Mouse (Mus musculus): Measurements from ENCODE around the gene Casc4. TPM values are rescaled to one million over a fixed set of nuclear protein-coding genes. Genes with fewer than 3 reads are reported as not detected.
"Not testable (repeated sequence)": the region's sequence is repeated elsewhere in the genome, so short reads cannot be mapped to it uniquely, and the experiment has no call there.

The Casc4 gene
- polyA plus RNA-seq, 1 experiment, result 42.0 TPM

DNA sequence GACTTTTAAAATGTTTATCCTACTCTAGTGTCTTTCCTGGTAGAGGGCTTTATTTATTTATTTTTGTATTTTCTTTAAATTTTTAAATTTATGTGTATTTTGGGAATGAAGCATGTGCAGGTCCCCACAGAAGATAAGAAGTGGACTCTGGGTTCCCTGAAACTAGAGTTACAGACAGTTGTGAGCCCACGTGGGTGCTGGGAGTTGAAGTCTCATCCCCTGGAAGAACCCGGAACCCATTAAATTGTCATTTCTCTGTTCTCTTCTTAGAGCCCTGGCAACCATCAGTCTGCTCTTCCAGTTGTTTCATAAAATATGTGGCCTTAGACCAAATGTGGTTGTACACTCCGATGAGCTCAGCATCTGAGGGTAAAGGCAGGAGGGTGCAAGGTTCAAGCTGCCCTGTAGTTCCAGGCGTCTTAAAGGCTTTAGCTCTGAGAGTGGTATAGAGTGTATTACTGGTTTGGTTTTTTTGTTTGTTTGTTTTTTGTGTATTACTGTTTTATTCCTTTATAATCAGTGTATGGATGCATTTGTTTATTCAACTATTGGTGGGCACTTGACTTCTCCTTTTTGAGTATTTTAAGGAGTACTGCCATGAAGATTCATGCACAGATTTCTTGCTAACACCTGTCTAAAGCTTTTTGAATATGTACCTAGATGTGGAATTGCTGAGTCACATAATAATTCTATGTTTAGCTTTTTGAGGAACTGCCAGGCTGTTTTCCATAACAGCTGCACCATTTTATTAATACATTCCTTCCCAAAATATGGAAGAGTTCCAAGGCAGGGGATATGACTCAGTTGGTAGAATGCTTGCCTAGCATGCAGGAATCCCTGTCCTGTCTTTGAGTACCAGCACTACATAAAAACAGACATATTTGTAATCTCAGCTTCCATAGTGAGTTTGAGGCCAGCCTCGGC is 49.5 kb downstream of the Casc4 start:
- no peak for DNase-seq (ENCODE audit: low read depth)
- TF ChIP-seq POLR2A (IDR thresholded peaks at IDR 0.05; ENCODE audit: borderline replicate concordance, extremely low read depth, insufficient read depth, insufficient read length, poor library complexity, severe bottlenecking) (no peak), CTCF (IDR thresholded peaks at IDR 0.05; ENCODE audit: borderline replicate concordance, extremely low read depth, insufficient read depth, insufficient read length) (no peak)

DNA sequence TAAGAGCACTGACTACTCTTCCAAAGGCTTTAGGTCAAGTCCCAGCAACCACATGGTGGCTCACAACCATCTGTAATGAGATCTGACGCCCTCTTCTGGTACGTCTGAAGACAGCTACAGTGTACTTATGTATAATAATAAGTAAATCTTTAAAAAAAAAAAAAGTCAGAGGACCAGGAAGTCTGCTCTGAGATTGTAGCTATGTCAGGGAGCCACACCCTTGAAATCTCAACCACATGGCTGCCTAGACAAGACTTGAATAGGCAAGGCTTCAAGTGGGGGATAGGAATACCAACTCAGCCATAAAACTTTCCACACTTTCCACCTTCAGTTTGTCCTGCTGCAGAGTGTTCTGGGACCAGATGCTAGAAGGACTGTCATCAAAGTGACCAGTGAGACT is 70.9 kb downstream of the Casc4 start:
- not testable (repeated sequence) for DNase-seq (ENCODE audit: low read depth)

DNA sequence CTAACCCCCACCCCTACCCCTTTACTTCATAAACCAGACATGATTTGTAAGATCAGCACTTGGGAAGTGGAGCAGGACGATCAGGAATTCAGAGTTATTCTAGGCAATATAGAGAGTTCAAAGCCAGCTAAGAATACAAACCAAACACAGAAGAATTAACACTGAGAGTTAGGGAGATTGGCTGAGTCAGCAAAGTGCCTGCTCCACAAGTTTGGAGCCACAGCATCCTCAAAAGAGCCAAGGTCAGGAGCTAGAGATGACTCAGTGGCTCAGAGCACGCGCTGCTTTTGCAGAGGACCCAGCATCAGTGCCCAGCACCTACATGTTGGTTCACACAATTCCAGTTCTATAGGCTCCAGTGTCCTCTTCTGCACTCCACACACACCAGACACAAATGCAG is 76.6 kb downstream of the Casc4 start:
- no peak for DNase-seq (ENCODE audit: low read depth)
- no peak for TF ChIP-seq POLR2A (IDR thresholded peaks at IDR 0.05; ENCODE audit: borderline replicate concordance, extremely low read depth, insufficient read depth, insufficient read length, poor library complexity, severe bottlenecking)
- TF ChIP-seq CTCF (IDR thresholded peaks at IDR 0.05; ENCODE audit: borderline replicate concordance, extremely low read depth, insufficient read depth, insufficient read length), result no peak

DNA sequence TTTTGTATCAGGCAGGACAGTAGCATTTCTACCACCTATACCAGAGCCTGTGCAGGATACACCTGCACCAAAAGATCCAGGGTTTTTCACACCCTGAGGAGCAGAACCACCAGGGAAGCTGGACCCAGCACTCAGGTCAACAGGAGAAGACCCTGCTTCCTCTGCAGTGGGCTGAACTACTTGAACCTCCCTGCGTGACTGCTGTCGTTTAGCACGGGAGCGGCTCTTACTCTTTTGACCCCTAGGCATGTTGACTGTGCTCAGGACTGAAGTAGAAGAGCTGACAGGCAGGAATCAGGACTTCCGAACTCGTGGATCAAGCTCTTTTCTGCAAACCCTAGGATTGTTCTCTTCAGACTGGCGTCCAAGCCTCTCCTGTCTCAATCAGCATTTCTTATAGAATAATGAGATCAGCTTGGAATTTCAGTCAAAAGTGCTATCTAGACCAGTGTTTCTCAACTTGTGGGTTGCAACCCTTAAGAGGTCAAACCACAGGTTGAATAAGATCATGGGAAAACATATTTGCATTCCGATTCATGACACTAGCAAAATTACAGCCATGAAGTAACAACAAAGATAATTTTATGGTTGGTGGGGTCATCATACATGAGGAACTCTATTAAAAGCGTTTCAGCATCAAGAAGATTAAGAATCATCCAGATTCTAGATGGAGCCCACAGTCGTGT is 88.3 kb downstream of the Casc4 start:
- DNase-seq (ENCODE audit: low read depth), result no peak
- TF ChIP-seq POLR2A (IDR thresholded peaks at IDR 0.05; ENCODE audit: borderline replicate concordance, extremely low read depth, insufficient read depth, insufficient read length, poor library complexity, severe bottlenecking) (no peak), CTCF (IDR thresholded peaks at IDR 0.05; ENCODE audit: borderline replicate concordance, extremely low read depth, insufficient read depth, insufficient read length) (no peak)

DNA sequence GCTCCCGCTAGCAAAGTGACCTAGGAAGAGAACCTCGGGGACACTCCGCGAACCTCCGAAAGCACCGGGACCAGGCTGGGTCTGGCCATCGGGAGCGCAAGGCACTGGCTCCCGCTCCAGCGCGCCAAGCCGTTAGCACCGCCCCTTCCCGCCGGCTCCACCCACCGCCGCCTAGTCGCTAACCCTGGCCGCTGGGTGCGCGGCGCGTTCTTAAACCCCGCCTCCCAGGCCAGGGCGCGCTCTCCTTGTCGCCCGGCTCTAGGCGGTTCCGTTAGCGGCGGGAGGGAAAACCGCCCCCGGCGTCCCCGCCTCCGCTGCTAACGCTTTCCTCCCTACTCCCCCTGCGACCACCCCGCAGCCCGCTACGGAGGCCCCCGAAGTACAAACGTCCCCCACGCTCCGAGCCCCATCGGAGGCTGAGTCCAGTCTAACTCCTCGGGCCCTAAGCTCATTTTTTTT is 89.0 kb downstream of the Casc4 start, which contains the start of the genes Ctdspl2 and Mageb3:
Ctdspl2 (plus strand) TSS at position 237 of the 459 bp plus-strand sequence.
Mageb3 (minus strand) TSS at position 328 of the 459 bp plus-strand sequence.
- DNase-seq (ENCODE audit: low read depth), result peak; percentile 99
- TF ChIP-seq CTCF (IDR thresholded peaks at IDR 0.05; ENCODE audit: borderline replicate concordance, extremely low read depth, insufficient read depth, insufficient read length), result no peak
- TF ChIP-seq POLR2A (IDR thresholded peaks at IDR 0.05; ENCODE audit: borderline replicate concordance, extremely low read depth, insufficient read depth, insufficient read length, poor library complexity, severe bottlenecking), result peak; percentile 71; the same call in 1 of the 2 replicates

DNA sequence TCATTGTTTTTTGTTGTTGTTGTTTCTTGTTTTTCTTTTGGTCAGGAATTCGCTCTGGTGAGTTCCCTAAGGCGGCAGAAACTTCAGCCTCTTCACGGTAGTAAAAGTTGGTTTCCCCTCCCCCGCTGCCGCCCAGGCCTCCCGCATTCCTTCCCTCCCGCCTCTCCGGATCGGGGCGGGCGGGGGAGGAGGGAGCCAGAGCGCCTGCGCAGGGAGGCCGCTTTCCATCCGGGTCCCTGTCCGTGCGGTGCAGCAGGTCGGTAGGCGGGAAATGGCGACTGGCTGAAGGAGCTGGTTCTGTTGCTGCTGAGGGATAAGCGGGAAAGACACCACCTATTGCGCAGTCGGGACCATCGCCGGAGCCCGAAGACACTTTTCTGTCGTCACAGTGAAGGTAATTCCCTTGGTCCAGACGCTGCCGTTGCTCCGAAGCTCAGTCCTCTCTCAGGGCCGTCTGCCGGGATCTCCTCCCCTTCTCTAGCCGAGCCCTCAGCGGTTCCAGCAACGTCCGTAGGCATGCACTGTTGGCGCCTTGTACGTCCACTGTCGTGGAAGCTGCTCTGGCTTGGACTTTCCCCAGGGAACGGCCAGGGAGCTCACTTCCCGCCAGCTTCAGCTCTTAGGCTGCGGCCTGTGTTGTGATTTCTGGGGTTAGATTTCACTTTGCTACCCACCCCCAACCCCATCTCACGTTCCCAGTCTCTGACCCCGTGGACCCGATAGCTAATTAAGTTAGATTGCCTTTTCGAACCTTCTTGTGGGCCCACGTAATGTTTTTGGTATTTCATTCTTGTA is 89.7 kb downstream of the Casc4 start:
- DNase-seq (ENCODE audit: low read depth), result peak; percentile 98
- TF ChIP-seq CTCF (IDR thresholded peaks at IDR 0.05; ENCODE audit: borderline replicate concordance, extremely low read depth, insufficient read depth, insufficient read length) (no peak), POLR2A (IDR thresholded peaks at IDR 0.05; ENCODE audit: borderline replicate concordance, extremely low read depth, insufficient read depth, insufficient read length, poor library complexity, severe bottlenecking) (peak; percentile 19; the same call in 1 of the 2 replicates)

DNA sequence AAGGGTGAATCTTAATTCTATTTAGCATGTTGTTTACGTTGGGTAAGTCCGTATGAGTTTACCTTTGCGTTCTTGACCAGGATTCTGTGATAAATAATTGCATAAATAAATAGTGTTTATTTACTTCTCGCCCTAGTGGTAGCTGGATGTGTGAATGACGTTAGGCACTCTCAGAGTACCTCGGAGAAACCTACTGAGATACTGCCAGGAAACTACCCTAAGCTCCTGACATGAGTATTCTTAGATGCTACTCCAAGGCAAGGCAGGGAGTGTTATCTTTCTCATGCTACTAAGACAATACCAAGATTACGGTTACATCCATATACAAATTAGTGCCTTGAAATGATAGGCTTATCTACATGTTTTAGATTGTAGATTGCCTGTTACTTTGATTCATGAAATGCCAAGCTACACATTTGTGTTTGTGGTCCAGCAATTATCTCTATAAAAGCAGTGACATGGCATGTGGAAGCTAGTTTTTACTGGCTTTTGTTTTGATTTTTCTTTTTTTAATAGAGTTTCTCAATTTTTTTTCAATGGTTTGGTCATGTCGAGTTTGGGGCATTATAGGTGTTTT is 90.5 kb downstream of the Casc4 start:
- no peak for TF ChIP-seq POLR2A (IDR thresholded peaks at IDR 0.05; ENCODE audit: borderline replicate concordance, extremely low read depth, insufficient read depth, insufficient read length, poor library complexity, severe bottlenecking)
- TF ChIP-seq CTCF (IDR thresholded peaks at IDR 0.05; ENCODE audit: borderline replicate concordance, extremely low read depth, insufficient read depth, insufficient read length), result no peak
- DNase-seq (ENCODE audit: low read depth), result peak; percentile 3

Other genes starting within 250 kb of the Casc4 start
- 69.1 and 69.4 TPM in 2 replicates for gene Frmd5, start 59.9 kb upstream of the Casc4 start, polyA plus RNA-seq (2012; rRNA removed)
- gene Ctdspl2, start 89.0 kb downstream of the Casc4 start, polyA plus RNA-seq (2012; rRNA removed), result 21.7 and 21.8 TPM in 2 replicates
- 0.40 and 0.68 TPM in 2 replicates for gene Mageb3, start 89.1 kb downstream of the Casc4 start, polyA plus RNA-seq (2012; rRNA removed)
- gene Eif3j1, start 161.6 kb downstream of the Casc4 start, polyA plus RNA-seq (2012; rRNA removed), result 12.8 and 15.8 TPM in 2 replicates

Measured in brain, embryonic 14.5 days (tissue).